Mouse (Mus musculus): Measurements from ENCODE around the gene Prkn. TPM values are rescaled to one million over a fixed set of nuclear protein-coding genes. Genes with fewer than 3 reads are reported as not detected.

The Prkn gene
- polyA plus RNA-seq, 1 experiment from 2014 or later: 1.6 TPM

GRCm38 (mm10) chr17:11087823-11088222 is 247.6 kb downstream of the Prkn start:
- no peak overlapping the region; the same call in 1 of the 2 replicates for H3K4me2 ChIP-seq
- peaks cover 17% of the 10 kb centered on the region for H3K4me1 ChIP-seq
- H3K27me3 ChIP-seq: no peaks in the 10 kb centered on the region
- H3K4me3 ChIP-seq: no peak overlapping the region
- peak; percentile 70 for ATAC-seq
- no peaks in the 10 kb centered on the region for H3K36me3 ChIP-seq (ENCODE audit: poor library complexity, severe bottlenecking)
- no peak overlapping the region for H3K9ac ChIP-seq
- 42% methylated on average over 8 of the region's 8 CpGs for WGBS
- H3K27ac ChIP-seq: peak overlapping the region; percentile 31; the same call in 1 of the 2 replicates
- no peaks in the 10 kb centered on the region for H3K9me3 ChIP-seq (replicated peaks)

GRCm38 (mm10) chr17:11089361-11089760 is 249.2 kb downstream of the Prkn start:
- no peaks in the 10 kb centered on the region for H3K27me3 ChIP-seq
- WGBS: 86% methylated on average over 6 of the region's 6 CpGs
- no peak for ATAC-seq
- H3K4me3 ChIP-seq: no peak overlapping the region
- H3K4me1 ChIP-seq: peaks cover 21% of the 10 kb centered on the region
- H3K36me3 ChIP-seq (ENCODE audit: poor library complexity, severe bottlenecking): no peaks in the 10 kb centered on the region
- no peaks in the 10 kb centered on the region for H3K9me3 ChIP-seq (replicated peaks)
- no peak overlapping the region for H3K27ac ChIP-seq
- no peak overlapping the region for H3K4me2 ChIP-seq
- no peak overlapping the region for H3K9ac ChIP-seq

- peaks cover 6% of the 10 kb centered on the region; the same call in 1 of the 2 replicates for H3K4me1 ChIP-seq
- H3K4me2 ChIP-seq: no peak overlapping the region
- no peaks in the 10 kb centered on the region for H3K27me3 ChIP-seq
- no peak overlapping the region for H3K4me3 ChIP-seq
- no peak overlapping the region for H3K9ac ChIP-seq
- no peak for ATAC-seq
- no peaks in the 10 kb centered on the region; the same call in 1 of the 2 replicates for H3K9me3 ChIP-seq (replicated peaks)
- 0 out of 2 replicates have a peak overlapping the region, but pooled peaks have one; percentile 31 for H3K27ac ChIP-seq
- WGBS: 21% methylated on average over 6 of the region's 6 CpGs
- no peaks in the 10 kb centered on the region for H3K36me3 ChIP-seq (ENCODE audit: poor library complexity, severe bottlenecking)
These were observed 252.7 kb downstream of the Prkn start for GRCm38 (mm10) chr17:11092900-11093299.

- H3K27ac ChIP-seq: 0 out of 2 replicates have a peak overlapping the region, but pooled peaks have one; percentile 31
- no peak overlapping the region for H3K4me2 ChIP-seq
- H3K36me3 ChIP-seq (ENCODE audit: poor library complexity, severe bottlenecking): no peaks in the 10 kb centered on the region
- H3K9me3 ChIP-seq (replicated peaks): no peaks in the 10 kb centered on the region; the same call in 1 of the 2 replicates
- H3K4me3 ChIP-seq: no peak overlapping the region
- no peak for ATAC-seq
- no peaks in the 10 kb centered on the region for H3K27me3 ChIP-seq
- H3K4me1 ChIP-seq: 0 out of 2 replicates have a peak, but pooled peaks cover 5% of the 10 kb centered on the region
- no peak overlapping the region for H3K9ac ChIP-seq
- WGBS: 38% methylated on average over 3 of the region's 3 CpGs
These were observed 253.1 kb downstream of the Prkn start for GRCm38 (mm10) chr17:11093321-11093720.

- Histone ChIP-seq H3K4me3 (no peak overlapping the region), H3K9ac (no peak overlapping the region), H3K36me3 (ENCODE audit: poor library complexity, severe bottlenecking) (no peaks in the 10 kb centered on the region), H3K27ac (no peak overlapping the region), H3K4me1 (peaks cover 9% of the 10 kb centered on the region; the same call in 1 of the 2 replicates), H3K27me3 (no peaks in the 10 kb centered on the region), H3K4me2 (no peak overlapping the region), H3K9me3 (replicated peaks) (no peaks in the 10 kb centered on the region)
- WGBS: 92% methylated on average over 3 of the region's 3 CpGs
- no peak for ATAC-seq
These were observed 266.8 kb downstream of the Prkn start for GRCm38 (mm10) chr17:11107007-11107406.

- Histone ChIP-seq H3K9ac (no peak overlapping the region), H3K27me3 (no peaks in the 10 kb centered on the region), H3K36me3 (ENCODE audit: poor library complexity, severe bottlenecking) (no peaks in the 10 kb centered on the region), H3K4me1 (peaks cover 9% of the 10 kb centered on the region; the same call in 1 of the 2 replicates), H3K4me2 (no peak overlapping the region), H3K4me3 (no peak overlapping the region), H3K27ac (peak overlapping the region; percentile 74), H3K9me3 (replicated peaks) (no peaks in the 10 kb centered on the region)
- WGBS: 47% methylated on average over 2 of the region's 2 CpGs
- peak; percentile 95 for ATAC-seq
These were observed 267.7 kb downstream of the Prkn start for GRCm38 (mm10) chr17:11107916-11108315.

- no peak for ATAC-seq
- no peak overlapping the region for H3K9ac ChIP-seq
- H3K4me1 ChIP-seq: no peaks in the 10 kb centered on the region
- H3K27me3 ChIP-seq: no peaks in the 10 kb centered on the region
- H3K9me3 ChIP-seq (replicated peaks): no peaks in the 10 kb centered on the region
- no peaks in the 10 kb centered on the region for H3K36me3 ChIP-seq (ENCODE audit: poor library complexity, severe bottlenecking)
- no peak overlapping the region for H3K27ac ChIP-seq
- no peak overlapping the region for H3K4me2 ChIP-seq
- H3K4me3 ChIP-seq: no peak overlapping the region
- WGBS: 86% methylated on average over 10 of the region's 10 CpGs
These were observed 277.3 kb downstream of the Prkn start for GRCm38 (mm10) chr17:11117508-11117907.

GRCm38 (mm10) chr17:11124048-11124447 is 283.9 kb downstream of the Prkn start:
- Histone ChIP-seq H3K4me2 (no peak overlapping the region), H3K9me3 (replicated peaks) (no peaks in the 10 kb centered on the region), H3K27me3 (no peaks in the 10 kb centered on the region), H3K4me3 (no peak overlapping the region), H3K4me1 (no peaks in the 10 kb centered on the region), H3K27ac (no peak overlapping the region), H3K36me3 (ENCODE audit: poor library complexity, severe bottlenecking) (no peaks in the 10 kb centered on the region), H3K9ac (no peak overlapping the region)
- no peak for ATAC-seq
- 76% methylated on average over 7 of the region's 7 CpGs for WGBS

GRCm38 (mm10) chr17:11127217-11127616 is 287.0 kb downstream of the Prkn start:
- no peak overlapping the region for H3K27ac ChIP-seq
- H3K4me1 ChIP-seq: peaks cover 11% of the 10 kb centered on the region
- H3K27me3 ChIP-seq: no peaks in the 10 kb centered on the region
- WGBS: 29% methylated on average over 1 of the region's 1 CpGs
- no peak overlapping the region for H3K4me2 ChIP-seq
- no peak overlapping the region for H3K9ac ChIP-seq
- no peaks in the 10 kb centered on the region for H3K36me3 ChIP-seq (ENCODE audit: poor library complexity, severe bottlenecking)
- no peaks in the 10 kb centered on the region for H3K9me3 ChIP-seq (replicated peaks)
- no peak overlapping the region for H3K4me3 ChIP-seq
- ATAC-seq: no peak

GRCm38 (mm10) chr17:11130919-11131318 is 290.7 kb downstream of the Prkn start:
- 30% methylated on average over 4 of the region's 4 CpGs for WGBS
- no peaks in the 10 kb centered on the region for H3K36me3 ChIP-seq (ENCODE audit: poor library complexity, severe bottlenecking)
- ATAC-seq: peak; percentile 88

GRCm38 (mm10) chr17:11142321-11142720 is 302.1 kb downstream of the Prkn start:
- no peak overlapping the region for H3K4me2 ChIP-seq
- no peaks in the 10 kb centered on the region for H3K27me3 ChIP-seq

More at GRCm38 (mm10) chr17:11130919-11131318, 290.7 kb downstream of the Prkn start:
- no peak overlapping the region for H3K27ac ChIP-seq
- H3K9me3 ChIP-seq (replicated peaks): no peaks in the 10 kb centered on the region
- H3K4me2 ChIP-seq: no peak overlapping the region
- H3K4me1 ChIP-seq: peaks cover 11% of the 10 kb centered on the region
- no peak overlapping the region for H3K4me3 ChIP-seq
- no peak overlapping the region for H3K9ac ChIP-seq
- H3K27me3 ChIP-seq: no peaks in the 10 kb centered on the region

GRCm38 (mm10) chr17:11156119-11156518 is 315.9 kb downstream of the Prkn start:
- peaks cover 12% of the 10 kb centered on the region for H3K4me1 ChIP-seq
- H3K36me3 ChIP-seq (ENCODE audit: poor library complexity, severe bottlenecking): no peaks in the 10 kb centered on the region

More at GRCm38 (mm10) chr17:11142321-11142720, 302.1 kb downstream of the Prkn start:
- 61% methylated on average over 5 of the region's 5 CpGs for WGBS
- Histone ChIP-seq H3K9me3 (replicated peaks) (no peaks in the 10 kb centered on the region), H3K27ac (0 out of 2 replicates have a peak overlapping the region, but pooled peaks have one; percentile 14), H3K9ac (no peak overlapping the region), H3K4me1 (peaks cover 5% of the 10 kb centered on the region), H3K36me3 (ENCODE audit: poor library complexity, severe bottlenecking) (no peaks in the 10 kb centered on the region), H3K4me3 (no peak overlapping the region)
- ATAC-seq: peak; percentile 63

GRCm38 (mm10) chr17:11157536-11157935 is 317.4 kb downstream of the Prkn start:
- H3K27me3 ChIP-seq: no peaks in the 10 kb centered on the region
- H3K4me2 ChIP-seq: no peak overlapping the region
- H3K9ac ChIP-seq: no peak overlapping the region
- ATAC-seq: peak; percentile 67; the same call in 1 of the 2 replicates
- no peaks in the 10 kb centered on the region for H3K36me3 ChIP-seq (ENCODE audit: poor library complexity, severe bottlenecking)
- 72% methylated on average over 7 of the region's 7 CpGs for WGBS
- peaks cover 19% of the 10 kb centered on the region for H3K4me1 ChIP-seq
- no peaks in the 10 kb centered on the region for H3K9me3 ChIP-seq (replicated peaks)
- H3K4me3 ChIP-seq: no peak overlapping the region
- no peak overlapping the region for H3K27ac ChIP-seq

More at GRCm38 (mm10) chr17:11156119-11156518, 315.9 kb downstream of the Prkn start:
- 74% methylated on average over 3 of the region's 3 CpGs for WGBS
- Histone ChIP-seq H3K9ac (no peak overlapping the region), H3K27me3 (no peaks in the 10 kb centered on the region), H3K4me3 (no peak overlapping the region), H3K9me3 (replicated peaks) (no peaks in the 10 kb centered on the region), H3K27ac (no peak overlapping the region), H3K4me2 (no peak overlapping the region)
- ATAC-seq: peak; percentile 75; the same call in 1 of the 2 replicates

Data from forebrain, embryonic 13.5 days (tissue).